23 mouse cellular contexts compared by ENCODE assay signal in the genomic region with DNA sequence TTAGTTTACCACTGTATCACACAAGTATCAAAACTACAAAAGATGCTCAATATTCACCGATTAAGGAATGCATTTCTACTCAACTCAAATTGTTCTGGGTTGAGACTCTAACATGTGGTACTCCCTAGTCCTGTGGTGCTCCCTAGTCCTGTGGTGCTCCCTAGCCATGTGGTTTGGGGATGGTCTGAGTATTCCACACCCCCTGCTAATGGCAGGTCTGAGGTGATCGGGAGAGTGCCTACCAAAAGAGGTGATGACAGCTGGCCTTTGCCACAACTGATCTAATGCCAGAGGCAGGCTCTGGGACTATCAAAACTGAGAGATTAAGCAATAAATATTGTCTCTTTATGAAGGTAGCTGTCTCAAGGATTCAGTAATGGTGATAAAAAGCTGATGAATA.
"Had no signal": no experiment of that assay in that cellular context is flagged by ENCODE, and none has a peak within 500 bp of the region (broad histone marks: within the 10 kb centered on the region; RNA-seq: fewer than 3 reads in every experiment).

No protein-coding gene starts in this region.

- H3K27ac ChIP-seq: layer of hippocampus, adult 2 months; limb, embryonic 10.5 days; limb, embryonic 13.5 days; liver, embryonic 12.5 days; liver, embryonic 15.5 days; midbrain, embryonic 10.5 days; midbrain, embryonic 13.5 days; neural tube, embryonic 13.5 days had no signal

- H3K36me3 ChIP-seq: liver, embryonic 15.5 days had no signal

- H3K9ac ChIP-seq: limb, embryonic 13.5 days; liver, embryonic 12.5 days; liver, embryonic 15.5 days; lung, embryonic 15.5 days; midbrain, embryonic 13.5 days; neural tube, embryonic 13.5 days; stomach, embryonic 15.5 days had no signal

- H3K4me2 ChIP-seq: limb, embryonic 13.5 days; liver, embryonic 12.5 days; liver, embryonic 15.5 days; lung, embryonic 15.5 days; midbrain, embryonic 13.5 days; neural tube, embryonic 13.5 days; stomach, embryonic 15.5 days had no signal

- H3K27me3 ChIP-seq: limb, embryonic 13.5 days; liver, embryonic 12.5 days; liver, embryonic 15.5 days; lung, embryonic 15.5 days; midbrain, embryonic 13.5 days; neural tube, embryonic 13.5 days; stomach, embryonic 15.5 days had no signal

- H3K4me1 ChIP-seq: liver, embryonic 12.5 days; liver, embryonic 15.5 days; megakaryocyte, embryonic 14.5 days had no signal

- H3K4me3 ChIP-seq: layer of hippocampus, adult 2 months; limb, embryonic 10.5 days; limb, embryonic 13.5 days; liver, embryonic 12.5 days; liver, embryonic 15.5 days; lung, embryonic 15.5 days; megakaryocyte, embryonic 14.5 days; midbrain, embryonic 10.5 days; midbrain, embryonic 13.5 days; myocyte; neural tube, embryonic 13.5 days; stomach, embryonic 15.5 days had no signal

- DNase-seq: kidney, postnatal 4 days; layer of hippocampus, adult 9-11 months; liver; lung, adult 18-20 months; lung, postnatal 10 days; lung, postnatal 36 days; retina, postnatal 1 day; right cerebral cortex, postnatal 25 days; spleen, adult 18-20 months; thymus, postnatal 25 days had no signal

- H3K9me3 ChIP-seq: limb, embryonic 10.5 days; limb, embryonic 13.5 days; liver, embryonic 12.5 days; liver, embryonic 15.5 days; lung, embryonic 15.5 days; megakaryocyte, embryonic 14.5 days; midbrain, embryonic 10.5 days; midbrain, embryonic 13.5 days; neural tube, embryonic 13.5 days; stomach, embryonic 15.5 days had no signal

- ATAC-seq: liver, embryonic 12.5 days; midbrain, embryonic 13.5 days; midbrain, embryonic 16.5 days had no signal
